Mouse (Mus musculus): ENCODE data around the gene Mgll. TPM values are rescaled to one million over a fixed set of nuclear protein-coding genes. Genes with fewer than 3 reads are reported as not detected.

Mgll gene
- total RNA-seq, 2 experiments from 2014 or later: 193 to 231 TPM

- no peak for DNase-seq (ENCODE audit: low spot score in 2 of 2)
- intact Hi-C loops (cut with DNase I): no loop called here
Measured at GRCm38 (mm10) chr6:88715966-88716365, 8.2 kb upstream of the Mgll start.

GRCm38 (mm10) chr6:88717143-88718032 is 6.8 kb upstream of the Mgll start:
- no peak for DNase-seq (ENCODE audit: low spot score in 2 of 2)
- intact Hi-C loops (cut with DNase I): no loop called here

GRCm38 (mm10) chr6:88718033-88718725 is 6.0 kb upstream of the Mgll start:
- no peak for DNase-seq (ENCODE audit: low spot score in 2 of 2)
- intact Hi-C loops (cut with DNase I): no loop called here

- intact Hi-C loops (cut with DNase I): loop anchor here (5.0 kb wide), 1 partner anchor 94 kb away; no protein-coding TSS in a partner anchor
- no peak for DNase-seq (ENCODE audit: low spot score in 2 of 2)
Measured at GRCm38 (mm10) chr6:88721059-88721458, 3.2 kb upstream of the Mgll start.

GRCm38 (mm10) chr6:88722906-88723305 is 1.3 kb upstream of the Mgll start:
- DNase-seq (ENCODE audit: low spot score in 2 of 2): peak in 1 of 2 experiments; percentile 3
- intact Hi-C loops (cut with DNase I): loop anchor here (5.0 kb wide), 1 partner anchor 96 kb away; no protein-coding TSS in a partner anchor

GRCm38 (mm10) chr6:88723806-88724312 is 353 bp upstream of the Mgll start:
- intact Hi-C loops (cut with DNase I): loop anchor here (5.0 kb wide), 1 partner anchor 97 kb away; no protein-coding TSS in a partner anchor
- DNase-seq (ENCODE audit: low spot score in 2 of 2): no peak

GRCm38 (mm10) chr6:88725590-88725989 is 1.4 kb downstream of the Mgll start:
- intact Hi-C loops (cut with DNase I): loop anchor here (5.0 kb wide), 3 partner anchors 37 to 138 kb away; no protein-coding TSS in a partner anchor
- DNase-seq (ENCODE audit: low spot score in 2 of 2): no peak

GRCm38 (mm10) chr6:88726252-88727211 is 2.3 kb downstream of the Mgll start:
- intact Hi-C loops (cut with DNase I): loop anchor here (5.0 kb wide), 3 partner anchors 36 to 139 kb away; no protein-coding TSS in a partner anchor
- DNase-seq (ENCODE audit: low spot score in 2 of 2): peak; percentile 46 to 63

- intact Hi-C loops (cut with DNase I): loop anchor here (5.0 kb wide), 3 partner anchors 35 to 140 kb away; no protein-coding TSS in a partner anchor
- DNase-seq (ENCODE audit: low spot score in 2 of 2): no peak
Measured at GRCm38 (mm10) chr6:88727490-88727889, 3.3 kb downstream of the Mgll start.

GRCm38 (mm10) chr6:88728054-88728453 is 3.8 kb downstream of the Mgll start:
- DNase-seq (ENCODE audit: low spot score in 2 of 2): no peak
- intact Hi-C loops (cut with DNase I): loop anchor here (5.0 kb wide), 3 partner anchors 34 to 141 kb away; no protein-coding TSS in a partner anchor

- intact Hi-C loops (cut with DNase I): loop anchor here (5.0 kb wide), 3 partner anchors 34 to 141 kb away; no protein-coding TSS in a partner anchor
- no peak for DNase-seq (ENCODE audit: low spot score in 2 of 2)
Measured at GRCm38 (mm10) chr6:88728515-88728914, 4.3 kb downstream of the Mgll start.

GRCm38 (mm10) chr6:88731211-88731751 is 7.1 kb downstream of the Mgll start:
- DNase-seq (ENCODE audit: low spot score in 2 of 2): peak; percentile 73 to 78

GRCm38 (mm10) chr6:88731991-88732390 is 7.8 kb downstream of the Mgll start:
- intact Hi-C loops (cut with DNase I): no loop called here
- no peak for DNase-seq (ENCODE audit: low spot score in 2 of 2)

More at GRCm38 (mm10) chr6:88731211-88731751, 7.1 kb downstream of the Mgll start:
- intact Hi-C loops (cut with DNase I): no loop called here

GRCm38 (mm10) chr6:88732643-88733613 is 8.7 kb downstream of the Mgll start:
- intact Hi-C loops (cut with DNase I): no loop called here
- no peak for DNase-seq (ENCODE audit: low spot score in 2 of 2)

GRCm38 (mm10) chr6:88736337-88736736 is 12.1 kb downstream of the Mgll start:
- intact Hi-C loops (cut with DNase I): no loop called here
- DNase-seq (ENCODE audit: low spot score in 2 of 2): no peak

- peak; percentile 68 to 73 for DNase-seq (ENCODE audit: low spot score in 2 of 2)
- intact Hi-C loops (cut with DNase I): no loop called here
Measured at GRCm38 (mm10) chr6:88736741-88737508, 12.7 kb downstream of the Mgll start.

GRCm38 (mm10) chr6:88737509-88737888 is 13.3 kb downstream of the Mgll start:
- intact Hi-C loops (cut with DNase I): no loop called here
- DNase-seq (ENCODE audit: low spot score in 2 of 2): no peak
